Mouse (Mus musculus): ENCODE measurements at regions not wholly inside any gene's neighbourhood (a gene's known extent, or its start where the extent isn't known, plus 50 kb on each side); places are given as distances from the start of the nearest gene placed in this dataset.

DNA sequence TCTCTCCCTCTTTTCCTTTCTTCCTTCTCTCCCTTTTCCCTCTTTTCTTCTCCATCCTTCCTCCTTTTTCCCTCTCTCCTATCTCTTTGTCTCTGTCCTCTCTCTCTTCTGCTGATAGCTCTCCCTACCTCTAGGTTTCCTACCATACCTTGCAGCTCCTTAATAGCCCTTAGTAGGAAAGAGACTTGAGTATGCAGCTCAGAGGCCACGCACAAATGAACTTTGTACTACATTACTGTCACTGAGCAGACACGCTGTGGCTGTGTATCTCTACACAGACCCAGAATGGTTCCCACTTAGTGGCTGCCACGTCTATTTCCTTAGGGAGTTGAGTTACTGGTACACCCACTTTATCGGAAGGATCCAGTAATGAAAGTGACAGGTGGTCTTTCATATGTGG is 147.5 kb downstream of the Bcl2l11 start:
- TF ChIP-seq POLR2A (IDR thresholded peaks at IDR 0.05; ENCODE audit: extremely low read depth, insufficient read depth, low read length) = no peak
- no peak for TF ChIP-seq CTCF (IDR thresholded peaks at IDR 0.05; ENCODE audit: low read depth, low read length)
